Mouse (Mus musculus) intestine, embryonic 15.5 days (tissue): ENCODE results near the gene Trarg1. TPM values are rescaled to one million over a fixed set of nuclear protein-coding genes. Genes with fewer than 3 reads are reported as not detected.

Experiments used
- ATAC-seq: fragments of 200-750 bp; cut with Nextera tagmentation; 2 replicates; pipeline ENCODE4 v1.8.0; 2017; ENCODE audit warnings: moderate TSS enrichment, moderate library complexity
- H3K27ac ChIP-seq: fragments of 300-500 bp; sonication (generic); 2 replicates; pipeline ENCODE4 v1.5.1; 2015; ENCODE audit warnings: mild to moderate bottlenecking, inconsistent platforms
- H3K27me3 ChIP-seq: fragments of 300-500 bp; sonication (generic); replicated peaks from 2 replicates; pipeline ENCODE4 v1.6.1; 2015; ENCODE audit warnings: inconsistent platforms
- H3K36me3 ChIP-seq: fragments of 300-500 bp; sonication (generic); 2 replicates; pipeline ENCODE4 v1.6.1; 2015; ENCODE audit warnings: inconsistent platforms
- H3K4me1 ChIP-seq: fragments of 300-500 bp; sonication (generic); replicated peaks from 2 replicates; pipeline ENCODE4 v1.6.1; 2015; ENCODE audit warnings: inconsistent platforms
- H3K4me2 ChIP-seq: fragments of 300-500 bp; sonication (generic); replicated peaks from 2 replicates; pipeline ENCODE4 v1.6.1; 2015; ENCODE audit warnings: mild to moderate bottlenecking, inconsistent platforms
- H3K4me3 ChIP-seq: fragments of 300-500 bp; sonication (generic); replicated peaks from 2 replicates; pipeline ENCODE4 v1.5.1; 2015; ENCODE audit warnings: inconsistent platforms
- H3K9ac ChIP-seq: fragments of 300-500 bp; sonication (generic); 2 replicates; pipeline ENCODE4 v1.6.1; 2015; ENCODE audit warnings: inconsistent platforms
- H3K9me3 ChIP-seq: fragments of 300-500 bp; sonication (generic); 2 replicates; pipeline ENCODE4 v1.6.1; 2016; ENCODE audit warnings: inconsistent platforms
- WGBS: fragments of 180-500 bp; shearing (Covaris S2); methylation state at CpG from one replicate; pipeline ENCODE4 v1.1.7; 2015; 5-methylcytosine and 5-hydroxymethylcytosine counted together
- polyA plus RNA-seq: library from polyadenylated mRNA; unstranded; fragments of >200 nt; fragmentation: Nextera tagmentation; extraction: Ambion mirVana; gene quantifications from 2 replicates; pipeline ENCODE4 v1.2.1, GENCODE M21; 2015

Trarg1 gene
- polyA plus RNA-seq, 1 experiment from 2014 or later: 0.35 TPM

GRCm38 (mm10) chr11:76692096-76692495 lies 12.5 kb downstream of the Trarg1 start:
- Histone ChIP-seq H3K27ac (no peak overlapping the region), H3K9ac (no peak overlapping the region), H3K9me3 (no peaks in the 10 kb centered on the region), H3K36me3 (no peaks in the 10 kb centered on the region), H3K4me2 (no peak overlapping the region), H3K4me1 (no peaks in the 10 kb centered on the region), H3K27me3 (0 out of 2 replicates have a peak, but pooled peaks cover 4% of the 10 kb centered on the region), H3K4me3 (no peak overlapping the region)
- ATAC-seq: no peak
- WGBS: 77% methylated on average over 3 of the region's 3 CpGs

DNA sequence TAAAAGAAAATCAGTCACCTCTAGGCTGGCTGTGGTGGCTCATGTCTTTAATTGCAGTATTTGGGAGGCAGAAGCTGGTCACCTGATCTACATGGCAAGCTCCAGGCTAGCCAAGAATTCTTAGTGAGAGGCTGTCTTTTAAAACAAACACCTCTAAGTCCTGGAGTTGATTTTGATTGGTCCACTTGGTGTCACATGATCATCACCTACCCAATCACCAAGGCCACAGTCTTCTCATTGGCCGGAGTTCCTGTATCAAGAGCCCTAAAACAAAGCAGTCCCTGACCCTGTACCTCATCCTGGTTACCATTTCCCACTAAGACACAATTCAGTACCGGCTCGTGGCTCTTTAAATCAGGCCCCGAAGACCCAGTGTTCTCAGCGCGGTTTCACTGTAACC lies 16.2 kb downstream of the Trarg1 start:
- ATAC-seq: no peak
- H3K36me3 ChIP-seq: no peaks in the 10 kb centered on the region
- H3K4me3 ChIP-seq: no peak overlapping the region
- WGBS: 57% methylated on average over 6 of the region's 6 CpGs
- H3K9me3 ChIP-seq: no peaks in the 10 kb centered on the region
- no peak overlapping the region for H3K27ac ChIP-seq
- no peaks in the 10 kb centered on the region for H3K27me3 ChIP-seq
- no peak overlapping the region for H3K4me2 ChIP-seq
- H3K4me1 ChIP-seq: no peaks in the 10 kb centered on the region
- H3K9ac ChIP-seq: no peak overlapping the region

DNA sequence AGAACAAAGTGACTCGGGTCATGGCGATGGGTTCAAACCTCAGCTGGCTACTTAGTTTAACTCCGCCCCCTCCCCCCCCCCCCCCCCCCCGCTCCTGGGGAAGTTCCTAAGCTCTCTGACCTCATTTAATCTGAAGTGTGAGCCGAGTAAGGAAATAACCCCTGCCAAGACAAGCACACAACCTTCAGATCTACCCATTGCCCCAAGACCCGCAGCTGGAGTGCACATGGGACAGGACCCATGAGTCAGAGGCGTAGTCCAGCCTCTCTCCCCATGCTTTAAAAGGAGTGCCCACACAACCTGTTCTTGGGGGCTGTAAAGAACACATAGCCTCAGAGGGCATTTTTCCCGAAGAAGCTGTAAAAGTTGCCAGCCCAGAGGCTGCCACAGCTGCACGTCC lies 20.0 kb downstream of the Trarg1 start:
- no peak for ATAC-seq
- Histone ChIP-seq H3K4me3 (no peak overlapping the region), H3K36me3 (no peaks in the 10 kb centered on the region), H3K4me1 (no peaks in the 10 kb centered on the region), H3K9me3 (no peaks in the 10 kb centered on the region), H3K9ac (no peak overlapping the region), H3K27me3 (no peaks in the 10 kb centered on the region), H3K27ac (no peak overlapping the region), H3K4me2 (peak overlapping the region; percentile 38)
- 56% methylated on average over 8 of the region's 9 CpGs for WGBS

GRCm38 (mm10) chr11:76707656-76708055 lies 28.0 kb downstream of the Trarg1 start:
- Histone ChIP-seq H3K9me3 (no peaks in the 10 kb centered on the region), H3K27ac (no peak overlapping the region), H3K27me3 (no peaks in the 10 kb centered on the region), H3K36me3 (no peaks in the 10 kb centered on the region), H3K4me2 (no peak overlapping the region), H3K9ac (no peak overlapping the region), H3K4me1 (peaks cover 5% of the 10 kb centered on the region; the same call in 1 of the 2 replicates), H3K4me3 (no peak overlapping the region)
- 79% methylated on average over 3 of the region's 3 CpGs for WGBS
- ATAC-seq: no peak

- H3K9me3 ChIP-seq: no peaks in the 10 kb centered on the region
- H3K27me3 ChIP-seq: no peaks in the 10 kb centered on the region
- H3K9ac ChIP-seq: no peak overlapping the region
- no peak overlapping the region for H3K4me3 ChIP-seq
- no peak overlapping the region for H3K4me2 ChIP-seq
- WGBS: 71% methylated on average over 1 of the region's 1 CpGs
- no peaks in the 10 kb centered on the region for H3K36me3 ChIP-seq
- no peak for ATAC-seq
- peaks cover 5% of the 10 kb centered on the region; the same call in 1 of the 2 replicates for H3K4me1 ChIP-seq
- H3K27ac ChIP-seq: no peak overlapping the region
These were observed 28.5 kb downstream of the Trarg1 start for GRCm38 (mm10) chr11:76708066-76708465.

- H3K36me3 ChIP-seq: no peaks in the 10 kb centered on the region
- H3K4me2 ChIP-seq: no peak overlapping the region
- H3K4me3 ChIP-seq: no peak overlapping the region
- H3K27ac ChIP-seq: no peak overlapping the region
- H3K27me3 ChIP-seq: no peaks in the 10 kb centered on the region
- no peak overlapping the region for H3K9ac ChIP-seq
- 35% methylated on average over 1 of the region's 1 CpGs for WGBS
- peaks cover 5% of the 10 kb centered on the region; the same call in 1 of the 2 replicates for H3K4me1 ChIP-seq
- H3K9me3 ChIP-seq: no peaks in the 10 kb centered on the region
- ATAC-seq: no peak
These were observed 29.3 kb downstream of the Trarg1 start for GRCm38 (mm10) chr11:76708881-76709280.

DNA sequence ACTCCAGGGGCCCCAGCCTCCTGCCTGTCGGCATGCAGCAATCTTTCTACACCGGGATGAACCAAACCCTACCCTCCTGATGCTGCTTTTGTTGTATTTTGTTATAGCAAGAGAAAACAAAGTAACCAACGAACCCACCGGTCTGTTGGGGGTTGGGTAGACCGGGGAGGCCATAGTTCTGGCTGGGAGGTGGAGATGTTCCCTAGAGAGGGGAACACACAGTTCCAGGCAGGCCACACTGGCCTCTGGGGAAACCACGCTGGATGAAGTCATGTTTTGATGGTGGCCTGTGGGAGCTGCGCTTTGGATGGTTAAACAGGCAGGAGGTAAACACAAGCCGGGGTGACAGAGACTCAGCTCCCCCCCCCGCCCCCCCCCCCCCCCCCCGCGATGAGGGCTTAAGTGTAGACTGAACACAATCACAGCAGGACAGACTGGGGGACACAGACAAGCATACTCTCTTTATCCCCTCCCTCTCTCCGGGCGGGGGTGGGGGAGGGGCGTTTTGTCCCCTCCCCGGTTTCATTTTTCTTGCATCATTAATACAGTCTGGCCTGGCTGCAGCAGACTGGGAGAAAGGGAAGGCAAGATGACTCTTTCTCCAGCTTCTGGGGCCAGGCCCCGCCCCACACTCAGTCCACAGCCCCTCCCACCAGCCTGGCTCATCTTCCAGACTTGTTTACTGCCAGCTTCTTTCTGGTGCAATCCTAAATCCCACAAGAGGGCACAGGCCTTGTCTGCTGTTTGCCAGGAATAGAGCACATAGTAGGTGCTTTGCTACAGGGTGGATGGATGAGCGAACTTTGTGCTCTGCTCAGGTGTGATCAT lies 30.2 kb downstream of the Trarg1 start:
- 0 out of 2 replicates have a peak, but pooled peaks have one; percentile 36 for ATAC-seq
- peak overlapping the region; percentile 17; the same call in 1 of the 2 replicates for H3K4me2 ChIP-seq
- H3K27me3 ChIP-seq: no peaks in the 10 kb centered on the region
- 31% methylated on average over 14 of the region's 17 CpGs for WGBS
- H3K27ac ChIP-seq: no peak overlapping the region
- H3K9ac ChIP-seq: no peak overlapping the region
- H3K36me3 ChIP-seq: no peaks in the 10 kb centered on the region
- no peaks in the 10 kb centered on the region for H3K9me3 ChIP-seq
- H3K4me3 ChIP-seq: no peak overlapping the region
- H3K4me1 ChIP-seq: peaks cover 5% of the 10 kb centered on the region; the same call in 1 of the 2 replicates

- Histone ChIP-seq H3K27me3 (no peaks in the 10 kb centered on the region), H3K36me3 (no peaks in the 10 kb centered on the region), H3K9me3 (no peaks in the 10 kb centered on the region), H3K4me3 (no peak overlapping the region), H3K4me1 (no peaks in the 10 kb centered on the region), H3K27ac (no peak overlapping the region), H3K9ac (no peak overlapping the region), H3K4me2 (no peak overlapping the region)
- ATAC-seq: no peak
- 62% methylated on average over 4 of the region's 4 CpGs for WGBS
These were observed 37.4 kb downstream of the Trarg1 start for GRCm38 (mm10) chr11:76717000-76717399.

- Histone ChIP-seq H3K4me2 (no peak overlapping the region), H3K4me1 (no peaks in the 10 kb centered on the region), H3K4me3 (no peak overlapping the region), H3K9me3 (no peaks in the 10 kb centered on the region), H3K27me3 (no peaks in the 10 kb centered on the region), H3K27ac (no peak overlapping the region), H3K9ac (no peak overlapping the region), H3K36me3 (peaks cover 3% of the 10 kb centered on the region; the same call in 1 of the 2 replicates)
- ATAC-seq: no peak
- 76% methylated on average over 8 of the region's 8 CpGs for WGBS
These were observed 44.3 kb downstream of the Trarg1 start for GRCm38 (mm10) chr11:76723911-76724310.

DNA sequence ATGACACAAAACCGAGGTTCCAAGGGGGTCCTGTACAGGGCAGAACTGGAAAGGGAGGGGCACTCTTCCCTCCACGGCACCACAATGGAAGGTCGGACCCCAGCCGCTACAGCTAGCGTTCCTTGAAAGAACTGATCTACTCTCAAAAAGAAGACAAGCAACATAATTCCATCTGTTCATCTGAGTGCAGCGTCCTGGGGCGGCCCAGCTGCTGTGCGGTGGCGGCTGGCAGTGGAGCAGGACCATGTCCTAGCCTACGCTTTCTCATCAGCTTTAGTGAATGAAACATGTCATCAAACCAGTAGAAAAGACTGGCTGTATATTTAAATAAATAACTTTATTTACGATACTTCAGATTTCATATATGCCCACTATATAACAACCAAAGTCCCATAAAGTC lies 48.5 kb downstream of the Trarg1 start:
- Histone ChIP-seq H3K4me3 (no peak overlapping the region), H3K9ac (no peak overlapping the region)

DNA sequence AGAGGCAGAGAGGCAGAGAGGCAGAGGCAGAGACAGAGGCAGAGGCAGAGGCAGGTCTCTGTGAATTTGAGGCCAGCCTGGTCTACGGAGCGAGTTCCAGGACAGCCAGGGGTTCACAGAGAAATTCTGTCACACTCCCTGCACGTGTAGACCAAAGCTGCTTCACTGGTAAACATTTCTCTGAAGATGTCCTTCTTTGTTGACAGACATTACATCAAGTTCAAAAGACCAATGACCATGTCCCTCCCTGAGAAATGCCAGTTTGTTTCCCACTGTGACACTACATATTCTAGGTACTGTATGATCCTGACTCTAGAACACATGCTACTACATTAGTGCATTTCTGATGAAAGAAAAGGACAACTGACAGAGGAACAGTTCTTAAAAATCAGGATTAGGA lies 51.0 kb downstream of the Trarg1 start:
- WGBS: 72% methylated on average over 3 of the region's 3 CpGs
- no peaks in the 10 kb centered on the region for H3K4me1 ChIP-seq
- H3K9me3 ChIP-seq: no peaks in the 10 kb centered on the region
- no peaks in the 10 kb centered on the region for H3K27me3 ChIP-seq
- H3K27ac ChIP-seq: no peak overlapping the region
- no peak overlapping the region for H3K4me2 ChIP-seq
- no peak for ATAC-seq
- no peak overlapping the region for H3K4me3 ChIP-seq
- peaks cover 34% of the 10 kb centered on the region for H3K36me3 ChIP-seq
- no peak overlapping the region for H3K9ac ChIP-seq

More for the DNA sequence above, 48.5 kb downstream of the Trarg1 start:
- no peak for ATAC-seq
- Histone ChIP-seq H3K4me2 (no peak overlapping the region), H3K27ac (no peak overlapping the region), H3K9me3 (no peaks in the 10 kb centered on the region), H3K36me3 (peaks cover 23% of the 10 kb centered on the region), H3K4me1 (no peaks in the 10 kb centered on the region), H3K27me3 (no peaks in the 10 kb centered on the region)
- 94% methylated on average over 11 of the region's 11 CpGs for WGBS

- Histone ChIP-seq H3K4me1 (no peaks in the 10 kb centered on the region), H3K9ac (no peak overlapping the region), H3K36me3 (peaks cover 29% of the 10 kb centered on the region), H3K4me2 (no peak overlapping the region), H3K27me3 (no peaks in the 10 kb centered on the region), H3K4me3 (no peak overlapping the region), H3K27ac (no peak overlapping the region), H3K9me3 (no peaks in the 10 kb centered on the region)
- ATAC-seq: no peak
- WGBS: 77% methylated on average over 3 of the region's 3 CpGs
These were observed 55.0 kb downstream of the Trarg1 start for GRCm38 (mm10) chr11:76734560-76734959.
